9 mouse cellular contexts compared by ENCODE assay signal in genomic region chr1:166360157-166360855, GRCm38 (mm10). TPM values are rescaled to one million over a fixed set of nuclear protein-coding genes. Genes with fewer than 3 reads are reported as not detected.
A peak's percentile ranks its signal among the peaks of the same experiment; 100 is the strongest.
DNase-seq lines count a peak whose midpoint lies in the region; ATAC-seq lines count a peak whose summit lies in the region.
"Had no signal": no experiment of that assay in that cellular context is flagged by ENCODE, and none has a peak within 500 bp of the region (broad histone marks: within the 10 kb centered on the region; RNA-seq: fewer than 3 reads in every experiment).

No protein-coding gene starts in this region.

- DNase-seq in brain, adult 2 months (ENCODE audit: low read depth, low spot score), result peak; percentile 95
- peak; percentile 46 for DNase-seq in fibroblast of lung, adult 2 months (ENCODE audit: low read depth)
- peak; percentile 90 to 94 for DNase-seq in heart, postnatal 14 days
- peak; percentile 52 for DNase-seq in large intestine, adult 2 months (ENCODE audit: low read depth, low spot score)

- no peaks in the 10 kb centered on the region for H3K9me3 ChIP-seq in liver, embryonic 16.5 days (replicated peaks; ENCODE audit: control insufficient read depth, low read length)
- H3K9me3 ChIP-seq in neural tube, embryonic 12.5 days, result no peaks in the 10 kb centered on the region
- no peaks in the 10 kb centered on the region for H3K9me3 ChIP-seq in stomach, embryonic 16.5 days (replicated peaks; ENCODE audit: control insufficient read depth, low read length)

- ATAC-seq in CD4-positive, CD25-positive, alpha-beta regulatory T cell, adult 4 months, result peak; percentile 95
- peak; percentile 60 for ATAC-seq in liver, embryonic 16.5 days (ENCODE audit: low read depth)
- ATAC-seq in neural tube, embryonic 12.5 days (ENCODE audit: low FRiP score, low read depth), result peak; percentile 85
- ATAC-seq in stomach, embryonic 16.5 days (ENCODE audit: insufficient read depth, low FRiP score), result peak; percentile 72; the same call in 1 of the 2 replicates

- no peaks in the 10 kb centered on the region for H3K36me3 ChIP-seq in liver, embryonic 16.5 days (ENCODE audit: control insufficient read depth, insufficient read depth)
- no peaks in the 10 kb centered on the region for H3K36me3 ChIP-seq in neural tube, embryonic 12.5 days
- no peaks in the 10 kb centered on the region for H3K36me3 ChIP-seq in stomach, embryonic 16.5 days (ENCODE audit: control insufficient read depth, insufficient read depth, low read length)

- H3K4me2 ChIP-seq in liver, embryonic 16.5 days (ENCODE audit: low read depth, low read length), result no peak overlapping the region
- no peak overlapping the region for H3K4me2 ChIP-seq in neural tube, embryonic 12.5 days (replicated peaks)
- H3K4me2 ChIP-seq in stomach, embryonic 16.5 days (ENCODE audit: low read depth, low read length), result no peak overlapping the region

- no peaks in the 10 kb centered on the region for H3K27me3 ChIP-seq in liver, embryonic 16.5 days (ENCODE audit: control insufficient read depth, insufficient read depth, low read depth, low read length)
- H3K27me3 ChIP-seq in neural tube, embryonic 12.5 days (replicated peaks), result no peaks in the 10 kb centered on the region; the same call in 1 of the 2 replicates
- no peaks in the 10 kb centered on the region for H3K27me3 ChIP-seq in stomach, embryonic 16.5 days (ENCODE audit: control insufficient read depth, insufficient read depth, low read length)

- intact Hi-C loops in heart, postnatal 14 days (cut with DNase I), result loop anchor here (2.0 to 10.0 kb wide), 3 partner anchors 42 to 586 kb away; no protein-coding TSS in a partner anchor

- 9% methylated on average over 14 of the region's 14 CpGs for WGBS in large intestine, adult 2 months
- WGBS in liver, embryonic 16.5 days (ENCODE audit: insufficient replicate concordance), result 18% methylated on average over 14 of the region's 14 CpGs
- whole genome bisulfite sequencing in neural tube, embryonic 12.5 days, result 25% methylated on average over 14 of the region's 14 CpGs
- WGBS in stomach, embryonic 16.5 days, result 21% methylated on average over 14 of the region's 14 CpGs

- H3K9ac ChIP-seq in liver, embryonic 16.5 days (ENCODE audit: low read depth, low read length), result no peak overlapping the region
- H3K9ac ChIP-seq in neural tube, embryonic 12.5 days, result no peak overlapping the region
- no peak overlapping the region for H3K9ac ChIP-seq in stomach, embryonic 16.5 days (ENCODE audit: low read length)

- H3K27ac ChIP-seq in liver, embryonic 16.5 days (ENCODE audit: low read length), result no peak overlapping the region
- no peak overlapping the region for H3K27ac ChIP-seq in neural tube, embryonic 12.5 days
- no peak overlapping the region for H3K27ac ChIP-seq in stomach, embryonic 16.5 days (ENCODE audit: low read length)

- no peaks in the 10 kb centered on the region for H3K4me1 ChIP-seq in liver, embryonic 16.5 days (ENCODE audit: control insufficient read depth, low read depth, low read length)
- no peaks in the 10 kb centered on the region for H3K4me1 ChIP-seq in neural tube, embryonic 12.5 days
- H3K4me1 ChIP-seq in stomach, embryonic 16.5 days (ENCODE audit: control insufficient read depth, insufficient read depth, low read length), result no peaks in the 10 kb centered on the region

- H3K4me3 ChIP-seq in liver, embryonic 16.5 days (ENCODE audit: low read depth, low read length), result no peak overlapping the region
- no peak overlapping the region for H3K4me3 ChIP-seq in neural tube, embryonic 12.5 days
- H3K4me3 ChIP-seq in stomach, embryonic 16.5 days (replicated peaks; ENCODE audit: low read length), result no peak overlapping the region
- H3K4me3 ChIP-seq: erythroblast, embryonic 14.5 days had no signal

RNA-seq across cellular contexts. Expression of gene Tada1, which starts 18.6 kb away (rescaled TPM):
- polyA plus RNA-seq in CD4-positive, CD25-positive, alpha-beta regulatory T cell, adult 4 months (2017; shearing (Covaris generic)), result 10 to 100 TPM; 43.4 to 49.9 TPM
- total RNA-seq in heart, postnatal 14 days (2021), result 10 to 100 TPM; 11.8 TPM
- polyA plus RNA-seq in large intestine, adult 2 months (2012; rRNA removed), result 13.4 and 14.8 TPM in 2 replicates
- polyA plus RNA-seq in liver, embryonic 16.5 days (2015; fragmentation: Nextera tagmentation; extraction: Ambion mirVana), result 16.7 and 17.9 TPM in 2 replicates
- 60.2 and 65.1 TPM in 2 replicates for polyA plus RNA-seq in neural tube, embryonic 12.5 days (2016; fragmentation: Nextera tagmentation; extraction: Ambion mirVana)
- polyA plus RNA-seq in stomach, embryonic 16.5 days (2015; fragmentation: Nextera tagmentation; extraction: Ambion mirVana), result 42.5 and 47.4 TPM in 2 replicates

RNA-seq across cellular contexts. Expression of gene Pogk, which starts 49.4 kb away (rescaled TPM):
- polyA plus RNA-seq in CD4-positive, CD25-positive, alpha-beta regulatory T cell, adult 4 months (2017; shearing (Covaris generic)), result 1 to 10 TPM; 2.8 to 5.7 TPM
- 10 to 100 TPM; 13.9 to 15.6 TPM for total RNA-seq in heart, postnatal 14 days (2021)
- polyA plus RNA-seq in large intestine, adult 2 months (2012; rRNA removed), result 2.2 and 3.0 TPM in 2 replicates
- 0.89 and 0.95 TPM in 2 replicates for polyA plus RNA-seq in liver, embryonic 16.5 days (2015; fragmentation: Nextera tagmentation; extraction: Ambion mirVana)
- 39.1 and 43.6 TPM in 2 replicates for polyA plus RNA-seq in neural tube, embryonic 12.5 days (2016; fragmentation: Nextera tagmentation; extraction: Ambion mirVana)
- polyA plus RNA-seq in stomach, embryonic 16.5 days (2015; fragmentation: Nextera tagmentation; extraction: Ambion mirVana), result 13.4 and 13.7 TPM in 2 replicates
